Mouse (Mus musculus) adrenal gland, adult (tissue): Measurements from ENCODE around the gene Gm49322.

Source experiments
- DNase-seq, 2 experiments: peaks; one replicate each; pipeline ENCODE4 v3.0.0; 2022 to 2023; ENCODE audit warnings: low spot score in 1 of 2; ENCODE audit not compliant: inconsistent age in 2 of 2

Gm49322 gene

GRCm38 (mm10) chr10:80583047-80583446, 22.8 kb upstream of the Gm49322 start:
- no peak for DNase-seq

- DNase-seq, result no peak
Observed at GRCm38 (mm10) chr10:80584045-80584488, 21.8 kb upstream of the Gm49322 start.

GRCm38 (mm10) chr10:80584642-80585552, 20.9 kb upstream of the Gm49322 start:
- no peak for DNase-seq

GRCm38 (mm10) chr10:80585581-80585980, 20.2 kb upstream of the Gm49322 start:
- DNase-seq, result no peak

GRCm38 (mm10) chr10:80586407-80587304, 19.2 kb upstream of the Gm49322 start:
- DNase-seq, result no peak

GRCm38 (mm10) chr10:80587305-80587657, 18.5 kb upstream of the Gm49322 start:
- peak in 1 of 2 experiments; percentile 69 for DNase-seq

- DNase-seq, result peak in 1 of 2 experiments; percentile 72
Observed at GRCm38 (mm10) chr10:80589127-80589878, 16.5 kb upstream of the Gm49322 start.

- DNase-seq, result peak; percentile 97 to 99
Observed at GRCm38 (mm10) chr10:80589879-80590854, 15.7 kb upstream of the Gm49322 start, which contains the start of gene Abhd17a. Abhd17a (minus strand) TSS chr10:80590341.

GRCm38 (mm10) chr10:80596318-80596717, 9.5 kb upstream of the Gm49322 start:
- no peak for DNase-seq

- DNase-seq, result peak; percentile 95 to 99
Observed at GRCm38 (mm10) chr10:80602698-80603325, 3.0 kb upstream of the Gm49322 start, which contains the start of the genes Scamp4 and Adat3. Scamp4 (plus strand) TSS chr10:80602872. Adat3 (plus strand) TSS chr10:80602880.

GRCm38 (mm10) chr10:80603364-80603763, 2.5 kb upstream of the Gm49322 start:
- no peak for DNase-seq

- no peak for DNase-seq
Observed at GRCm38 (mm10) chr10:80604001-80604509, 1.8 kb upstream of the Gm49322 start.

GRCm38 (mm10) chr10:80604988-80605387, 833 bp upstream of the Gm49322 start:
- no peak for DNase-seq

GRCm38 (mm10) chr10:80606306-80606705, 485 bp downstream of the Gm49322 start:
- no peak for DNase-seq

GRCm38 (mm10) chr10:80606737-80607350, 1.0 kb downstream of the Gm49322 start:
- DNase-seq, result no peak

- DNase-seq, result no peak
Observed at GRCm38 (mm10) chr10:80608435-80608834, 2.6 kb downstream of the Gm49322 start.

GRCm38 (mm10) chr10:80609269-80609924, 3.6 kb downstream of the Gm49322 start:
- no peak for DNase-seq
